Mouse (Mus musculus) CD4-positive naive resting alpha-beta T cell, adult 76 days (primary cell): ENCODE data around the gene Wdr17. TPM values are rescaled to one million over a fixed set of nuclear protein-coding genes. Genes with fewer than 3 reads are reported as not detected.

Experiments used
- total RNA-seq: library from RNA; stranded (reverse); gene quantifications from one replicate; pipeline ENCODE4 v1.2.4, GENCODE M21; 2023

Wdr17 gene
- not detected for total RNA-seq

DNA sequence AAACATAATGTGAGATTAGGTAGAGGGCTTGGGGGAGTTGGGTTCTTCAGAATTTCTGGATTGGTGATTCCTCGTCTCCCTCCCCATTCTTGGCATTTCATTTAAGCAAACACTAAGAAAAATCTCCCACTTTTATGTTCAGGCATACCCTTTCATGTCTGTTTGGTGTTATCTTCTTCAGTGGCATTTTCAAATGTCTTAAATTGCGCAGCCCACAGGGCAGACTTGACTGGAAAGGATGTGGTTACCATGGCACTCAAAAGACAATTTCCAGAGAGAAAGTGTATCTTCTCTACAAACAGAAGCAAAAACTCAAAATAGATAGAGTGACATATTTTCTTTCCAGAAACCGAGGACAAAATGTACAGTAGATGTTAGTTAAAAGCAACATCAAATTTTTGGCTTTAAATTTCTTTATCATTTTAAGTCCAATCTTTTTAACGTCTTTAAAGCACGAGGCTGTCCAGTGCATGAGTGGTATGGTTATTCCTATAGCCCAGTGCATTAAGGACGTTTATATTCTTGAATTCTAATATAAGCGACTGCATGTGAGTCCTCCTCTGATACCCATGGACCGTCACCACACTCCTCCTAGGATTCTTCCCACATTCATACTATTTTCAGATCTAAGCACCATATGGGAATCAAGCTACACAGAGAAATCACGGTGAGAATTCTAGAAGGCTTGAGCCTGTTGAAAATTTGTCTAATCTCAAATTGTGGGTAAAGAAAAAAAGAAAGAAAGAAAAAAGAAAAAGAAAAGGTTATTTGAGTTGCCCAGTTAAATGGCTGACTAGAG, at the start of gene Wdr17:
Wdr17 (minus strand) TSS at position 198 of the 799 bp plus-strand sequence.

DNA sequence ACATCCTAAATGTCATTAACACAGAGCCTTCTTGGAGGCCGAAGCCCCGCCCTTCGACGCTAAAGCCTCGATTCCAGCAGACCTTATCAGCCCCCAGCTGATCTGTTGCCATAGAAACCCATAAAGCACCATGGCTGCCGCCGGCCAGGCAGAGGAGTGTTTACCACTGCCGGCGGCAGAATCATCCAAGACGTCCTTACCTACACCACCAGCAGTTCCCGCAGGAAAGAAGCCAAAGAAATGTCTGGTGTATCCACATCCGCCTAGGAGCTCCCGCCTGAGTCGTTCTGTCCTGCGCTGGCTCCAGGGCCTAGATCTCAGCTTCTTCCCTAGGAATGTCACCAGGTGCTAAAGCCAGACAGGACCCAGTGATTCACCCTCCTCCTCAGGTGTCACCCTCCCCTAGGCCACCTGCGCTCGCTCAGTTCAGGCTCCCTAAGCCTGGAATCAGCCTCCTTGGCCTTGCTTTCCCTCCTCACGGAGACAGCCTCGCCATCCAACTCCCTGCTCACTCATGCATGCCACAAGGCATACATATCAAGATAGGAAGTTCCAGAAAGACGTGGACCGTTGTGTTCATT, 286.2 kb downstream of the Wdr17 start, which contains the start of gene Spata4:
Spata4 (plus strand) TSS at position 111 of the 581 bp plus-strand sequence.

Other genes starting within 250 kb of the Wdr17 start
- 0.23 TPM for gene Gpm6a, start 67.7 kb upstream of the Wdr17 start, total RNA-seq